Mouse (Mus musculus) CH12.LX (cell line): Measurements from ENCODE around the gene Fat3. TPM values are rescaled to one million over a fixed set of nuclear protein-coding genes. Genes with fewer than 3 reads are reported as not detected.

ENCODE experiments used
- DNase-seq: peaks from one replicate; pipeline ENCODE4 v3.0.0-alpha.2; 2013; ENCODE audit errors: extremely low read depth
- H3K27ac ChIP-seq: 2 replicates; pipeline ENCODE4 v1.5.1; 2012; ENCODE audit warnings: low read depth, mild to moderate bottlenecking, control low read depth, moderate library complexity; ENCODE audit not compliant: insufficient read depth
- H3K27me3 ChIP-seq: replicated peaks from 2 replicates; pipeline ENCODE3; 2012; ENCODE audit warnings: inconsistent platforms
- H3K36me3 ChIP-seq, 2 experiments: replicated peaks in 1 of 2; 2 replicates each; pipeline versions ENCODE3 to v1.6.1; 2012; ENCODE audit warnings: inconsistent platforms in 1 of 2, low read length in 1 of 2, mild to moderate bottlenecking in 1 of 2, mixed read lengths in 1 of 2, moderate library complexity in 1 of 2; ENCODE audit not compliant: control insufficient read depth in 1 of 2, insufficient read depth in 1 of 2
- H3K4me1 ChIP-seq, 2 experiments: 2 replicates each; pipeline ENCODE4 v1.6.1; 2012; ENCODE audit warnings: inconsistent platforms in 1 of 2, moderate library complexity in 1 of 2; ENCODE audit not compliant: insufficient read depth in 2 of 2, control insufficient read depth in 1 of 2
- H3K4me2 ChIP-seq: 2 replicates; pipeline ENCODE4 v1.6.1; 2012; ENCODE audit warnings: low read depth, mild to moderate bottlenecking, control low read depth; ENCODE audit not compliant: poor library complexity, insufficient read depth, severe bottlenecking
- H3K4me3 ChIP-seq, 3 experiments: fragments of 150-350 bp in 1 of 3; sonication (generic) in 1 of 3; replicated peaks in 1 of 3; 2 replicates each; pipeline versions ENCODE3 to v1.5.1; 2011 to 2012; ENCODE audit warnings: low read depth in 2 of 3, low read length in 2 of 3, mild to moderate bottlenecking in 2 of 3, moderate library complexity in 2 of 3, control low read depth in 1 of 3, improper control_type of control experiment in 1 of 3, inconsistent platforms in 1 of 3, mixed read lengths in 1 of 3; ENCODE audit not compliant: poor library complexity in 1 of 3
- H3K79me2 ChIP-seq: replicated peaks from 2 replicates; pipeline ENCODE4 v1.6.1; 2012; ENCODE audit warnings: mild to moderate bottlenecking, moderate library complexity; ENCODE audit not compliant: control insufficient read depth, poor library complexity, insufficient read depth, severe bottlenecking; ENCODE audit errors: extremely low read depth
- H3K9ac ChIP-seq: 2 replicates; pipeline ENCODE4 v1.6.1; 2012; ENCODE audit warnings: low read depth, mild to moderate bottlenecking, control low read depth, moderate library complexity; ENCODE audit not compliant: insufficient read depth
- H3K9me3 ChIP-seq: replicated peaks from 2 replicates; pipeline ENCODE3; 2012; ENCODE audit warnings: low read length, inconsistent platforms, mixed read lengths
- CHD1 ChIP-seq: IDR thresholded peaks from 2 replicates; pipeline ENCODE4 v1.6.1; 2012; ENCODE audit warnings: low read depth, low read length, improper control_type of control experiment, inconsistent platforms
- CTCF ChIP-seq, 2 experiments: IDR thresholded peaks in 1 of 2; conservative IDR thresholded peaks in 1 of 2; 2 replicates each; pipeline ENCODE4 v1.5.1; 2011 to 2012; ENCODE audit warnings: low read depth in 2 of 2, low read length in 2 of 2, improper control_type of control experiment in 1 of 2, inconsistent platforms in 1 of 2, mild to moderate bottlenecking in 1 of 2, moderate library complexity in 1 of 2
- E2F4 ChIP-seq: IDR thresholded peaks from 2 replicates; pipeline ENCODE4 v1.6.1; 2011; ENCODE audit warnings: low read depth, low read length, improper control_type of control experiment; ENCODE audit not compliant: insufficient replicate concordance
- GABPA ChIP-seq: IDR thresholded peaks from 2 replicates; pipeline ENCODE4 v1.6.1; 2012; ENCODE audit warnings: low read depth, low read length, improper control_type of control experiment, inconsistent platforms; ENCODE audit not compliant: insufficient replicate concordance
- JUN ChIP-seq: IDR thresholded peaks from 2 replicates; pipeline ENCODE4 v1.6.1; 2011; ENCODE audit warnings: low read depth, mild to moderate bottlenecking, low read length, improper control_type of control experiment, moderate library complexity; ENCODE audit not compliant: insufficient read depth
- JUND ChIP-seq: conservative IDR thresholded peaks from 2 replicates; pipeline ENCODE4 v1.6.1; 2011; ENCODE audit warnings: low read depth, low read length, improper control_type of control experiment
- MAFK ChIP-seq: IDR thresholded peaks from 2 replicates; pipeline ENCODE4 v1.6.1; 2011; ENCODE audit warnings: low read length, improper control_type of control experiment; ENCODE audit not compliant: insufficient replicate concordance
- MAX ChIP-seq: IDR thresholded peaks from 2 replicates; pipeline ENCODE4 v1.6.1; 2011; ENCODE audit warnings: low read length, improper control_type of control experiment
- MXI1 ChIP-seq: IDR thresholded peaks from 2 replicates; pipeline ENCODE4 v1.6.1; 2011; ENCODE audit warnings: mild to moderate bottlenecking, low read depth, low read length, improper control_type of control experiment
- NELFE ChIP-seq: IDR thresholded peaks from 2 replicates; pipeline ENCODE4 v1.6.1; 2011; ENCODE audit warnings: low read depth, low read length, improper control_type of control experiment
- NRF1 ChIP-seq: IDR thresholded peaks from 2 replicates; pipeline ENCODE4 v1.6.1; 2014; ENCODE audit warnings: low read depth, mild to moderate bottlenecking, inconsistent platforms, low read length, improper control_type of control experiment, moderate library complexity
- PAX5 ChIP-seq: IDR thresholded peaks from 2 replicates; pipeline ENCODE4 v1.6.1; 2012; ENCODE audit warnings: low read length, inconsistent platforms, mixed read lengths
- POLR2A ChIP-seq: IDR thresholded peaks from 2 replicates; pipeline ENCODE4 v1.6.1; 2011; ENCODE audit warnings: low read depth, mild to moderate bottlenecking, improper control_type of control experiment, low read length
- RAD21 ChIP-seq: IDR thresholded peaks from 2 replicates; pipeline ENCODE4 v1.6.1; 2011; ENCODE audit warnings: low read depth, mild to moderate bottlenecking, low read length, improper control_type of control experiment, moderate library complexity
- SIN3A ChIP-seq: IDR thresholded peaks from 2 replicates; pipeline ENCODE4 v1.6.1; 2012; ENCODE audit warnings: low read length, improper control_type of control experiment, inconsistent platforms
- TCF12 ChIP-seq: IDR thresholded peaks from 2 replicates; pipeline ENCODE4 v1.6.1; 2014; ENCODE audit warnings: low read depth, mild to moderate bottlenecking, inconsistent platforms, low read length, improper control_type of control experiment
- USF1 ChIP-seq: IDR thresholded peaks from 2 replicates; pipeline ENCODE4 v1.6.1; 2014; ENCODE audit warnings: low read depth, mild to moderate bottlenecking, inconsistent platforms, low read length, improper control_type of control experiment
- USF2 ChIP-seq: conservative IDR thresholded peaks from 2 replicates; pipeline ENCODE4 v1.6.1; 2011; ENCODE audit warnings: low read depth, low read length, improper control_type of control experiment
- ZC3H11A ChIP-seq: IDR thresholded peaks from 2 replicates; pipeline ENCODE4 v1.6.1; 2012; ENCODE audit warnings: low read depth, mild to moderate bottlenecking, inconsistent platforms, low read length, improper control_type of control experiment
- ZKSCAN1 ChIP-seq: IDR thresholded peaks from 2 replicates; pipeline ENCODE4 v1.6.1; 2012; ENCODE audit warnings: low read depth, inconsistent platforms, low read length, improper control_type of control experiment, borderline replicate concordance
- ZMIZ1 ChIP-seq: IDR thresholded peaks from 2 replicates; pipeline ENCODE4 v1.6.1; 2012; ENCODE audit warnings: low read depth, mild to moderate bottlenecking, inconsistent platforms, low read length, improper control_type of control experiment
- dilution Hi-C: fragments of 300-500 bp; cut with MboI; formaldehyde crosslinking; loops from 2 replicates; pipeline ENCODE4 v1.14.3; 2020; ENCODE audit warnings: low sequenced_read_pairs; ENCODE audit not compliant: extremely low pct_unique_long_range_greater_than_20kb, extremely low pct_ligation_motif_present
- in situ Hi-C: fragments of 300-500 bp; cut with MboI; formaldehyde crosslinking; loops from 3 replicates; pipeline ENCODE4 v1.14.3; 2019; ENCODE audit warnings: low sequenced_read_pairs, low pct_ligation_motif_present, low pct_unique_long_range_greater_than_20kb, mixed read lengths
- polyA plus RNA-seq: library from polyadenylated mRNA; unstranded; fragments of >175 nt; gene quantifications from 2 replicates; pipeline ENCODE4 v1.2.1, GENCODE M21; 2012; ENCODE audit warnings: low read depth; ENCODE audit not compliant: insufficient read length
- total RNA-seq, 2 experiments: library from RNA; depleted of rRNA; stranded (reverse); fragments of 300-350 nt in 1 of 2; fragments of >200 nt in 1 of 2; gene quantifications; 2 replicates each; pipeline ENCODE4 v1.2.3; 2012 to 2014

Fat3 gene
- total and polyA plus RNA-seq, 3 experiments: 0.03 to 0.07 TPM; not detected in 1

DNA sequence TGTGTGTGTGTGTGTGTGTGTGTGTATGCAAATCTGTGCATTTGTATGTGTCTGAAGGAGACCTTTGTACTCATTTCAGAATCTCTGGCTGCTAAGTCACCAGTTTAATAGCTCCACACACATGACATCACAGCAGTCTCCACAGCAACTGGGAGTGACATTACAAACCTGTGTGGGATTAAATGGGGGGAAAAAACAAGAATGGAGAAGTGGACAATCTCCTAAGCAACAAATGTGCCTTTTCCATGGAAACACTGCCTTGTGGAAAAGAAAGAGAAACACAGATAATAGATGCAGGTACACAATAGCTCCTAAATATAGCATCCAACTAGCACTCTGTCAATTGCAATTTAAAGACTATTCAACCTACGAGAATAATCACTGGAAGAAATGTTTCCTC is 353.4 kb downstream of the Fat3 start:
- H3K79me2 ChIP-seq: no peaks in the 10 kb centered on the region
- DNase-seq: no peak
- no peaks in the 10 kb centered on the region for H3K36me3 ChIP-seq
- no peak overlapping the region for H3K27ac ChIP-seq
- H3K4me2 ChIP-seq: no peak overlapping the region
- TF ChIP-seq SIN3A (no peak), RAD21 (no peak), ZKSCAN1 (no peak), USF2 (no peak), MAFK (no peak), POLR2A (no peak), USF1 (no peak), ZMIZ1 (no peak), JUND (no peak), PAX5 (no peak), CHD1 (no peak), JUN (no peak), NRF1 (no peak), E2F4 (no peak), TCF12 (no peak), MXI1 (no peak), ZC3H11A (no peak)
- TF ChIP-seq, all 38 proteins: peak for 0
- no peak overlapping the region for H3K4me3 ChIP-seq
- in situ Hi-C loops (no loop called here), dilution Hi-C loops (no loop called here)
- no peaks in the 10 kb centered on the region for H3K4me1 ChIP-seq
- no peak overlapping the region for H3K9ac ChIP-seq
- H3K9me3 ChIP-seq: no peaks in the 10 kb centered on the region
- H3K27me3 ChIP-seq: no peaks in the 10 kb centered on the region

DNA sequence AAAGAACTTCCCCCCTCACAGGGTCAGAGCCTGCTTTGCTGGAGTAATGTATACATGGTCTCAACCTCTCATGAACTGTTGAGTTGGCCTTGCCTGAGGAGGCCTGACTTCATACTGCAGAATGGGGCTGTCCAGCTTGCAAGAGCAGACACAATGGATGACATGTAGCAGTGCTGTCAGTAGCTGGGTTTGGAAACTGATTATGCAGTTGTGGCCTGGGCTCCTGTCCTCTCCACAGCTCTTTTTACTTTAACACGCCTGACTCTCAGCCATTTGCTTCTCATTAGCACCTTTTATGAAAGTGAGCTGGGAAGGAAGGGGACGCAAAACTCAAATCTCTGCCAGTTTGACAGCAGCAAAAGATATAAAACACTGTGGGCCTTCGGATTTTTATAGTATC is 356.4 kb downstream of the Fat3 start:
- Histone ChIP-seq H3K4me1 (no peaks in the 10 kb centered on the region), H3K4me2 (no peak overlapping the region), H3K79me2 (no peaks in the 10 kb centered on the region), H3K27me3 (no peaks in the 10 kb centered on the region), H3K9ac (no peak overlapping the region), H3K36me3 (no peaks in the 10 kb centered on the region), H3K27ac (no peak overlapping the region), H3K9me3 (no peaks in the 10 kb centered on the region), H3K4me3 (no peak overlapping the region)
- TF ChIP-seq GABPA (no peak), NELFE (no peak), CTCF (conservative IDR thresholded peaks at IDR 0.05 in 1 of 2, IDR thresholded peaks at IDR 0.05 in 1 of 2; ENCODE audit: low read depth in 2 of 2, low read length in 2 of 2) (no peak), NRF1 (no peak), MAX (no peak), USF2 (no peak), JUN (no peak), TCF12 (no peak), RAD21 (no peak), ZC3H11A (no peak)
- dilution Hi-C loops: no loop called here
- in situ Hi-C loops: no loop called here
- no peak for DNase-seq
